Mouse (Mus musculus) forebrain, embryonic 16.5 days (tissue): ENCODE data around the gene Pou6f2. TPM values are rescaled to one million over a fixed set of nuclear protein-coding genes. Genes with fewer than 3 reads are reported as not detected.

ENCODE experiments used
- ATAC-seq: fragments of 200-750 bp; cut with Nextera tagmentation; 2 replicates; pipeline ENCODE4 v1.8.0; 2017; ENCODE audit warnings: mild to moderate bottlenecking, moderate library complexity
- H3K27ac ChIP-seq: fragments of 300-500 bp; sonication (generic); 2 replicates; pipeline ENCODE4 v1.5.1; 2014; ENCODE audit warnings: low read length, control low read depth
- H3K27me3 ChIP-seq: fragments of 300-500 bp; sonication (generic); replicated peaks from 2 replicates; pipeline ENCODE4 v1.6.1; 2014; ENCODE audit warnings: low read length; ENCODE audit not compliant: control insufficient read depth, insufficient read depth
- H3K36me3 ChIP-seq: fragments of 300-500 bp; sonication (generic); 2 replicates; pipeline ENCODE4 v1.6.1; 2014; ENCODE audit not compliant: control insufficient read depth, insufficient read depth
- H3K4me1 ChIP-seq: fragments of 300-500 bp; sonication (generic); replicated peaks from 2 replicates; pipeline ENCODE4 v1.6.1; 2014; ENCODE audit warnings: low read length; ENCODE audit not compliant: control insufficient read depth, insufficient read depth
- H3K4me2 ChIP-seq: fragments of 300-500 bp; sonication (generic); 2 replicates; pipeline ENCODE4 v1.6.1; 2014; ENCODE audit warnings: mild to moderate bottlenecking, low read length, control low read depth
- H3K4me3 ChIP-seq: fragments of 300-500 bp; sonication (generic); replicated peaks from 2 replicates; pipeline ENCODE4 v1.5.1; 2014; ENCODE audit warnings: mild to moderate bottlenecking, low read length, control low read depth
- H3K9ac ChIP-seq: fragments of 300-500 bp; sonication (generic); replicated peaks from 2 replicates; pipeline ENCODE4 v1.6.1; 2014; ENCODE audit warnings: low read depth, low read length, control low read depth
- H3K9me3 ChIP-seq: fragments of 300-500 bp; sonication (generic); 2 replicates; pipeline ENCODE4 v1.6.1; 2016; ENCODE audit warnings: low read length; ENCODE audit not compliant: control insufficient read depth
- WGBS: fragments of 180-500 bp; shearing (Covaris S2); extraction: QIAGEN DNeasy Blood & Tissue Kit; methylation state at CpG from one replicate; pipeline ENCODE4 v1.1.7; 2014; 5-methylcytosine and 5-hydroxymethylcytosine counted together
- polyA plus RNA-seq: library from polyadenylated mRNA; unstranded; fragments of >200 nt; fragmentation: Nextera tagmentation; extraction: Ambion mirVana; gene quantifications from 2 replicates; pipeline ENCODE4 v1.2.1, GENCODE M21; 2015

The Pou6f2 gene
- polyA plus RNA-seq, 1 experiment from 2014 or later: 6.5 TPM

DNA sequence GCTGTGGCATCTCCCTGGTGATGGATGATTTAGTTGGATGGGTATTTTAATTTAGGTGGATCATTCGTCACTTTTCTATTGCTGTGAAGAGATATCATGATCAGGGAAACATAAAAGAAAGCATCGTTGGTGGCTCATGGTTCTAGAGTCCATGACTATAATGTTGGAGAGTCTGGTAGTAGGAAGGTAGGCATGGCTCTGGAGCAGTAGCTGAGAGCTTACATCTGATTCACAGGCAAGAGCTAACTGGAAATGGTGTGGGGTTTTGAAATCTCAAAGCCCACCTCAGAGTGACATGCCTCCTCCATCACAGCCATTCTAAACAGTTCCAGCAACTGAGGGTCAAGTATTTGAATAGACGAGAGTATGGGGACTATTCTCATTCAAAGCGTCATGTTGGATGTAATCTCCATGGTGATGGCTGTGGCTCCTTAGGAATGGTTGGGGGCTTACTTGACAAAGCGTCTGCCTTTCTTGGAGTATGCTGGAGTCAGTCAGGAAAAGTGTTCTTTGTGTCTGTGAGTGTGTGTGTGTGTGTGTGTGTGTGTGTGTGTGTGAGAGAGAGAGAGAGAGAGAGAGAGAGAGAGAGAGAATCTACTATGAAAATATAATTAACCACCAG is 115.0 kb downstream of the Pou6f2 start:
- WGBS: 32% methylated on average over 5 of the region's 5 CpGs

DNA sequence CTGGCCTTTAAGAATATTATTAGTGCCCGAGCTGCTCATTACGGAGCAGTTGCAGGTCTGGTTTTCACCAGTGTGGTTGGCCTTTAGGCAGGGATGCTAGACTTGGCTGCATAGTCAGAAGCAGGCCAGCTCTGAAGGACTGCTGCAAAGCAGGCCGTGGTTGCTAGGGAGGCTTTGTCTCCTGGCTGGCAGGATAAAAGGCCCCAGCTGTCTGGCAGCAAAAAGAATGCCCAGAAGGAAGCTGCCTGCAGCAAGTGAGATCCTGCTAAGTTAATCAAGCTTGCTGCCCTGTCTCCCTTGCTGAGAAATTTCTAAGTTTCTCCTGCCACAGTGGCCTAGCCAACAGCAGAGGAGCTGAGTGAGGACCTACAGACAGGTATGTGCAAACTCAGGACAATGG is 116.4 kb downstream of the Pou6f2 start:
- no peaks in the 10 kb centered on the region for H3K9me3 ChIP-seq
- no peak overlapping the region for H3K9ac ChIP-seq
- peaks cover 15% of the 10 kb centered on the region for H3K4me1 ChIP-seq
- peak overlapping the region; percentile 31; the same call in 1 of the 2 replicates for H3K27ac ChIP-seq
- 1% methylated on average over 3 of the region's 3 CpGs for WGBS
- H3K27me3 ChIP-seq: no peaks in the 10 kb centered on the region
- no peak overlapping the region for H3K4me2 ChIP-seq
- H3K36me3 ChIP-seq: no peaks in the 10 kb centered on the region
- peak; percentile 94 for ATAC-seq
- no peak overlapping the region for H3K4me3 ChIP-seq

More for the DNA sequence above, 115.0 kb downstream of the Pou6f2 start:
- H3K4me2 ChIP-seq: no peak overlapping the region
- no peaks in the 10 kb centered on the region for H3K9me3 ChIP-seq
- peak; percentile 66 for ATAC-seq
- H3K36me3 ChIP-seq: no peaks in the 10 kb centered on the region
- H3K4me1 ChIP-seq: peaks cover 15% of the 10 kb centered on the region
- H3K9ac ChIP-seq: no peak overlapping the region
- no peak overlapping the region for H3K4me3 ChIP-seq
- H3K27me3 ChIP-seq: no peaks in the 10 kb centered on the region
- H3K27ac ChIP-seq: no peak overlapping the region

DNA sequence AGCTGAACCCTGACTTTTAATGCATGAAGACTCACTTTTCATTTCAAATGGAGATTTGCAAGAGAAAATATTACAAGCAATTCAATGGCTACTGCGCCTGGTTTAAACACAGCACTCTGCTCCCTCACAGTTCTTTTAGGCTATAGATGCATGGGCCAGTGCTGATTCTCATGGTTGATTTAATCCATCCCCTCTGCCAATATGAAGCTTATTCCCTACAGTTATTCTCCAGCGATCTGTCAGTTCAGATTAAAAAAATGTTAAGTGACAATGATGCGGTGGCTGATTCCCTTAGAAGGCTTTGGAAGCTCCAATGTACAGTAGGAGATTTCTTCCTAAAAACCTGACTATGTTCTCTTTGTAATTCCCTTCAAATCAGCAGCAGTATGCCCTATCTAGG is 144.4 kb downstream of the Pou6f2 start:
- Histone ChIP-seq H3K9me3 (no peaks in the 10 kb centered on the region), H3K4me3 (no peak overlapping the region), H3K4me2 (no peak overlapping the region), H3K27ac (no peak overlapping the region), H3K36me3 (no peaks in the 10 kb centered on the region), H3K4me1 (no peaks in the 10 kb centered on the region), H3K27me3 (no peaks in the 10 kb centered on the region), H3K9ac (no peak overlapping the region)
- 90% methylated on average over 3 of the region's 3 CpGs for WGBS
- no peak for ATAC-seq

DNA sequence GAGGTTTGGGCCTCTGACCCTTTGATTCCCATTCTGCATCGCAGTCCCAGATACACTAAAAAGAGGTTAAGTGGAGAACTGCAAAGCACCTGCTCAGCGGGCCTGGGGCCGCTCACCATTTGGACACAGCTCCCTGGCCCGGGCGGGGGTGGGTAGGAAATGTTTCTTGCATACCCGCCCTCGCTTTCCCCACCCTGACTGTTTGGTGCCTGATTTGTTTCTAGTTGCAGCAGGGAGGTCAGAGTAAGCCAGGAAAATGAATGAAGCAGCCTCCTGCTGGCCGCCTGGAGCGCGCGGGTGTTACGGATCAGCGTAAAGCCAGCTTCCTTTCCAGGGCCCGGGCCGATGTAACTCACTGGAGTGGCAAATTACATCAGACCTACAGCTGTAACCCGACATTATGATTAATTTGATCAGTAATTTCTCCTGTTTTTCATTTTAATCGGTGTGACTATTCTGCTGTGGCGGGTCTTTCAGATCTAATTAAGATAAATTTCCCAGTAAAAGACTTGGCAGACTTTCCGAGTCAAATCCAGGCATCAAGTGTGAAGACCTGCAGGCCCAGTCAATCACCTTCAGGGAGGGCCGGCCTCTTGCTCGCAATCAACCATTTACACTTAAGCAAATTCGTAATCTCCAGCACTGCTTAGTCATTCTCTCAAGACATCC is 178.8 kb downstream of the Pou6f2 start:
- Histone ChIP-seq H3K9ac (no peak overlapping the region; the same call in 1 of the 2 replicates), H3K9me3 (no peaks in the 10 kb centered on the region), H3K4me1 (peaks cover 8% of the 10 kb centered on the region), H3K4me3 (no peak overlapping the region), H3K4me2 (peak overlapping the region; percentile 22), H3K27ac (no peak overlapping the region), H3K27me3 (no peaks in the 10 kb centered on the region), H3K36me3 (no peaks in the 10 kb centered on the region)
- peak; percentile 89 for ATAC-seq
- 4% methylated on average over 22 of the region's 22 CpGs for WGBS

DNA sequence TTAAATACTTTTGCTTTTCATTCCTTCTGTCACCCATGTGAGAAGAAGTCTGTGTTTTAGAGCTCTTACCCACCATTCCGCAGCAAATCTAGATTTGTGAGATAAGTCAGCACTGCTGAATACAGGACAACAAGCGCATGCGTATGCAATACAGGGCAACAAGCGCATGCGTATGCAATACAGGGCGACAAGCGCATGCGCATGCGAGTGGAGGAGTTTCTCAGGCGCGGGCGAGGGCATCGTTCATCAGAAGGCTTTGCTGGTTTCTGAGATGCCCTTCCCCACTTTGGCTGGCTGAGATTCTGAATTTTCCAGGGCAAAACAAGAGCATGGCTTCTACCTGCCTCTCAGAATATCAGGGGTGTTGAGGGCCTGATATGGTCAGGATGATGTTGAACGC is 186.2 kb downstream of the Pou6f2 start:
- Histone ChIP-seq H3K4me2 (no peak overlapping the region), H3K4me3 (no peak overlapping the region), H3K27me3 (no peaks in the 10 kb centered on the region), H3K9me3 (no peaks in the 10 kb centered on the region), H3K27ac (no peak overlapping the region), H3K36me3 (no peaks in the 10 kb centered on the region), H3K9ac (no peak overlapping the region), H3K4me1 (no peaks in the 10 kb centered on the region)
- WGBS: 96% methylated on average over 14 of the region's 14 CpGs
- no peak for ATAC-seq

DNA sequence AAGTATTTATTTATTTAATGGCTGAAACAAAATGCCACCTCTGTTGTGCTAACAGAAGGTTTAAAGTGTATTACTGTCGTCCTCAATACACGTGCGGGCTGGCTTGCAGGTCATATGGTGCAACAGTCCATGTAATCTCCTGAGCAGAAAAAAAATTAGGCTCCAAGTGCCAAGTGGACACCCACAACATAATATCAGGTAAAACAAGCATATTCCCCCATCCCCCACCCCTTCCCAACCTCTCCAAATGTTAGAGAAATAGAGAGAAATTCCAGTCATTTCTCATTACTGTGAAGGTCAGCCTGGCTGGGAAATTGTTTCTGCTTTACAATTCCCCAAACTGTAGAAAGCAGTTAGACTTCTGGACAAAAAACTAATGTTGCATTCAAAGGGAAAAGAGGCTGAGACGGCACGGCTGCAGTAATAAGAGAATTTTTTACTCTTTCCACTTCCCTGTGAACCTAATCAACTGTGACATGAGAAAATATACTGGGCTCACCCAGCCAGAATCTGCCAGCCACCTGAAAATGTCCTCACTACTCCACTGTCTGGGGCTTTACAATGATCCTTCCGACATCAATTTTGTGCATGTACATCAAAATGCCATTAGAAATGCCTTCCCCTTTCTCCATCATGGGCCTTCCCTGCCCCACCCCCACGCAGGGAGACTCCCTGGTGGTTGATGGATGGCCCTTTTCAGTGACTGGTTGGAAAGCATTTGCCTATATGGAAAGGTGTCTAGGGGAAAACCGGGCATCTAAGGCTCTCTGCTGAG is 192.8 kb downstream of the Pou6f2 start:
- no peak for ATAC-seq
- H3K4me3 ChIP-seq: no peak overlapping the region
- H3K27me3 ChIP-seq: no peaks in the 10 kb centered on the region
- no peak overlapping the region for H3K4me2 ChIP-seq
- H3K9me3 ChIP-seq: no peaks in the 10 kb centered on the region
- no peaks in the 10 kb centered on the region for H3K4me1 ChIP-seq
- no peak overlapping the region for H3K27ac ChIP-seq
- 52% methylated on average over 8 of the region's 8 CpGs for WGBS
- no peak overlapping the region for H3K9ac ChIP-seq
- no peaks in the 10 kb centered on the region for H3K36me3 ChIP-seq

DNA sequence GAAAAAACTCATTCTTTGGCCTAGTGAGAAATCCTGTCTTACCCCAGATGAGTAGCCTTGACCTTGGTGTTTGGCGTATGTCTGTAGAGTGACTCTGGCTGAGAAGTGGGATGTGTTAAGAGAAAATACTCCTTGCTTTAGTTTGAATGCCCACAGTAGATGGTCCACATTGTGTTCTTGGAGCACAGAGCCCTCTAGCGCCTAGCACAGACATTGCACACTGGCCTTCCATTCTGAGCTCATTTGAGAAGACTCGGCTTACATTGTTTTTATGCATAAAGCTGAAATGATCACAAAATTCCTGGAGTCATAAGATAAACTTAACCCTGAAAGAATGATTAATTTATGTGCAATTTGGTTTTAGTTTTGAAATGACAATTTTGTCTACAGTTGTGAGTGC is 223.5 kb downstream of the Pou6f2 start:
- 44% methylated on average over 3 of the region's 3 CpGs for WGBS

DNA sequence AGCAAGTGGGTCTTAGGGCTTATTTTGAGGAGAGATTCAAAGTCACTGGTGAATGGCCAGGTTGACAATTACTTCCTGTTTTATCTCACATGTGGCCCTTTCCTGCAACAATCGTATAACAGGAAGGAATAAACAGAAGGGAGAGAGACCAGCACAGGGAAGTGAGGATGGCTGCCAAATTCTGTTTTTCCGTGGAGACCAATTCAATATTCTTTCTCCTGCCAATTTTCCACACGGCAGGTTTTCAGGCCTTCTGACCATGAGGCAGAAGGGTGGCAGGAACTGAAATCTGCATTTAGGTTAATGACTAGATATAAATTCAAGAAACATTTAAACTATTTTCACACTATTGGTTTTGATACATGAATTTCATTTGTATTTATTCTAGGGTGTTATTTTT is 224.5 kb downstream of the Pou6f2 start:
- no peak overlapping the region for H3K9ac ChIP-seq
- no peak overlapping the region for H3K4me3 ChIP-seq
- no peaks in the 10 kb centered on the region for H3K4me1 ChIP-seq
- 36% methylated on average over 3 of the region's 3 CpGs for WGBS
- no peak for ATAC-seq
- no peaks in the 10 kb centered on the region for H3K36me3 ChIP-seq
- H3K4me2 ChIP-seq: no peak overlapping the region
- H3K9me3 ChIP-seq: no peaks in the 10 kb centered on the region
- H3K27me3 ChIP-seq: no peaks in the 10 kb centered on the region
- no peak overlapping the region for H3K27ac ChIP-seq

More for the DNA sequence above, 223.5 kb downstream of the Pou6f2 start:
- ATAC-seq: no peak
- H3K9me3 ChIP-seq: no peaks in the 10 kb centered on the region
- H3K4me3 ChIP-seq: no peak overlapping the region
- no peaks in the 10 kb centered on the region for H3K36me3 ChIP-seq
- no peak overlapping the region for H3K9ac ChIP-seq
- H3K4me2 ChIP-seq: no peak overlapping the region
- no peak overlapping the region for H3K27ac ChIP-seq
- no peaks in the 10 kb centered on the region for H3K27me3 ChIP-seq
- H3K4me1 ChIP-seq: no peaks in the 10 kb centered on the region

DNA sequence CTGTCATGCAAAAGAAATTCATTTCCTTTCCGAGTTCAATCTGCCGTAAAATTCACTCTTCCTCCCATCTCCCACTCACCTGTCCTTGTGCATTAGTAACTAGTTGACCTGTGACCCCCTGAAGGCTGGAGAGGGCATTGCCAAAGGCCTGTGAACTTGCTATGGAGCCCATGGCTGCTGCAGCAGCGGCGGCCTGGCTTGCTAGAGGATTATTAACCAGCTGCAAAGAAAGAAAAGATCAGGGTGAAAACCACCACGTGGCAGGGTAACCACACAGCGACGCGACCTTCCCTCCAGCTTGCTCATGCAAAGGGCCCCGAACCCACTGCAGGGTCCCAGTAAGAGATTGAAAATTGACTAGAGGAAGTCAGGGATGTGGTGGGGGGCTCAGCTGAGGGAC is 225.2 kb downstream of the Pou6f2 start:
- Histone ChIP-seq H3K9ac (no peak overlapping the region), H3K4me1 (no peaks in the 10 kb centered on the region), H3K27ac (no peak overlapping the region), H3K4me2 (no peak overlapping the region), H3K27me3 (no peaks in the 10 kb centered on the region), H3K9me3 (no peaks in the 10 kb centered on the region), H3K4me3 (no peak overlapping the region), H3K36me3 (no peaks in the 10 kb centered on the region)
- ATAC-seq: no peak
- 54% methylated on average over 9 of the region's 9 CpGs for WGBS
